Mouse (Mus musculus) erythroblast, embryonic 14.5 days (primary cell): Measurements from ENCODE around the gene Men1. TPM values are rescaled to one million over a fixed set of nuclear protein-coding genes. Genes with fewer than 3 reads are reported as not detected.
"Not testable (repeated sequence)": the region's sequence is repeated elsewhere in the genome, so short reads cannot be mapped to it uniquely, and the experiment has no call there.

Experiments used
- H3K27me3 ChIP-seq: 2 replicates; pipeline ENCODE4 v1.6.1; 2012; ENCODE audit warnings: inconsistent platforms; ENCODE audit not compliant: control insufficient read depth
- H3K36me3 ChIP-seq: 2 replicates; pipeline ENCODE4 v1.6.1; 2012; ENCODE audit warnings: mild to moderate bottlenecking, inconsistent platforms; ENCODE audit not compliant: control insufficient read depth
- H3K4me1 ChIP-seq: 2 replicates; pipeline ENCODE4 v1.6.1; 2012; ENCODE audit warnings: inconsistent platforms; ENCODE audit not compliant: control insufficient read depth
- H3K4me3 ChIP-seq: replicated peaks from 2 replicates; pipeline ENCODE3; 2012; ENCODE audit warnings: moderate library complexity, mild to moderate bottlenecking, inconsistent platforms
- H3K9me3 ChIP-seq: 2 replicates; pipeline ENCODE4 v1.6.1; 2012; ENCODE audit warnings: low read length, inconsistent platforms, mixed read lengths; ENCODE audit not compliant: control insufficient read depth
- GATA1 ChIP-seq: IDR thresholded peaks from 2 replicates; pipeline ENCODE4 v1.6.1; 2012; ENCODE audit warnings: low read length, inconsistent platforms, mixed read lengths
- TAL1 ChIP-seq: IDR thresholded peaks from 3 replicates; pipeline ENCODE4 v1.6.1; 2012; ENCODE audit warnings: low read length, inconsistent platforms, mixed read lengths
- polyA plus RNA-seq: library from polyadenylated mRNA; stranded (reverse); fragments of >175 nt; gene quantifications from 2 replicates; pipeline ENCODE4 v1.2.3, GENCODE M21; 2012

Gene Men1
- polyA plus RNA-seq, 1 experiment = 8.3 TPM

- peaks cover 49% of the 10 kb centered on the region for H3K36me3 ChIP-seq
- H3K27me3 ChIP-seq = no peaks in the 10 kb centered on the region
- no peaks in the 10 kb centered on the region for H3K9me3 ChIP-seq
- TF ChIP-seq TAL1 (no peak), GATA1 (no peak)
- H3K4me3 ChIP-seq = no peak overlapping the region
- H3K4me1 ChIP-seq = peaks cover 97% of the 10 kb centered on the region
Measured at GRCm38 (mm10) chr19:6302522-6302921, 32.3 kb upstream of the Men1 start.

- H3K4me3 ChIP-seq = no peak overlapping the region
- peaks cover 94% of the 10 kb centered on the region for H3K4me1 ChIP-seq
- no peaks in the 10 kb centered on the region for H3K9me3 ChIP-seq
- H3K27me3 ChIP-seq = no peaks in the 10 kb centered on the region
- H3K36me3 ChIP-seq = peaks cover 36% of the 10 kb centered on the region
- TF ChIP-seq TAL1 (no peak), GATA1 (no peak)
Measured at GRCm38 (mm10) chr19:6303831-6304230, 30.9 kb upstream of the Men1 start.

DNA sequence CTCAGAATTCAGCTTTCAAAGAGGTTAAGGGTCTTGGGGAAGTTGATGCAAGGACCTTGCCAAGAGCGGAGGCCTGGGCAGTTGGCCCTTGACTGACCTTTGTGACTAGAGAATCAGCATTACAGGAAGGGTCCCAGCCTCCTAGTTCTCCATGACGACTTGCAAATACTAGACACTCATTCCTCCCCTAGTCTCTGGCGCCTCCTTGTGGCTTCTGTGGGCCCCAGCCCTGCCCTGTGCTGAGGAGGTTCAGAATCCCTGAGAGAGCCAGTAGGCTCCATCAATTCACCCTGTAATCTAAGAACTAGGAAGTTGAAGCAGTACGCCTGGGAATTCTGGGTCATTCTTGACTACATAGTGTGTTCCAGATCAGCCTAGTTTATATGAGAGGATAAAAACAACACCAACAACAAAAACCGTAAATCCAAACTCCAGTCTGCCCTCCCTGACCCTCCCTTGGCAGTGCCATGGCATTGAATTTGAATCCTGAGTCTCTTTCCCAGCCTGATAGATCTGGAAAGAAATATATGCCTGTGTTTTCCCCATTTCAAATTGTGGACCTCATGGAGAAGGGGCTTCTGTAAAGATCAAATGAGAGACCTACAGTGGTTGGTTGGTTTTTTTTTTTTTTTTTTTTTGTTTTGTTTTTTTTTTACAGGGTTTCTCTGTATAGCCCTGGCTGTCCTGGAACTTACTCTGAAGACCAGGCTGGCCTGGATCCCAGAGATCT is 29.8 kb upstream of the Men1 start:
- H3K36me3 ChIP-seq = peaks cover 27% of the 10 kb centered on the region
- TF ChIP-seq GATA1 (no peak), TAL1 (no peak)
- H3K4me3 ChIP-seq = no peak overlapping the region

GRCm38 (mm10) chr19:6305517-6306115 is 29.2 kb upstream of the Men1 start:
- peaks cover 77% of the 10 kb centered on the region for H3K4me1 ChIP-seq
- H3K9me3 ChIP-seq = no peaks in the 10 kb centered on the region
- peak overlapping the region; percentile 80 for H3K4me3 ChIP-seq
- H3K36me3 ChIP-seq = peaks cover 27% of the 10 kb centered on the region
- no peaks in the 10 kb centered on the region for H3K27me3 ChIP-seq
- TF ChIP-seq TAL1 (no peak), GATA1 (no peak)

More for the DNA sequence above, 29.8 kb upstream of the Men1 start:
- no peaks in the 10 kb centered on the region for H3K27me3 ChIP-seq
- no peaks in the 10 kb centered on the region for H3K9me3 ChIP-seq
- peaks cover 83% of the 10 kb centered on the region for H3K4me1 ChIP-seq

- H3K4me1 ChIP-seq = peaks cover 71% of the 10 kb centered on the region
- H3K36me3 ChIP-seq = peaks cover 28% of the 10 kb centered on the region
- TF ChIP-seq TAL1 = no peak
- no peak for TF ChIP-seq GATA1
Measured at GRCm38 (mm10) chr19:6306137-6306551, 28.6 kb upstream of the Men1 start, which contains the start of gene Cdc42bpg. Gene Cdc42bpg (plus strand): TSS chr19:6306456.

DNA sequence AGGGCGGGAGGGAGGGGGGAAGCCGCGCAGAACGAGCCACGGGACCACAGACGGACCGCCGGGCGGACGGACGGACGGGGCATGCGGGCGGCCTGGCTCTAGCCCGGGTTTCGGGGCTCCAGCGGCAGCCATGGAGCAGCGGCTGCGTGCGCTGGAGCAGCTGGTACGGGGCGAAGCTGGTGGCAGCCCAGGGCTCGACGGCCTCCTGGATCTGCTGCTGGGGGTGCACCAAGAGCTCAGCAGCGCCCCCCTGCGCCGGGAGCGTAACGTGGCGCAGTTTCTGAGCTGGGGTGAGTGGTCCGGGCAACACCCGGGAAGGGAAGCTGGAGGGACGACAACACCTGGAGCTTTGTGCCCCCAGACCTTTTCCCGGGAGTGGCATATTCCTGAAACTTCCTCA is 28.2 kb upstream of the Men1 start:
- Histone ChIP-seq H3K36me3 (peaks cover 28% of the 10 kb centered on the region), H3K4me3 (peak overlapping the region; percentile 80), H3K27me3 (no peaks in the 10 kb centered on the region), H3K4me1 (peaks cover 67% of the 10 kb centered on the region), H3K9me3 (no peaks in the 10 kb centered on the region)
- no peak for TF ChIP-seq GATA1
- no peak for TF ChIP-seq TAL1

More at GRCm38 (mm10) chr19:6306137-6306551, 28.6 kb upstream of the Men1 start, which contains the start of gene Cdc42bpg:
- peak within 1 kb of the TSS; percentile 80 for H3K4me3 ChIP-seq
- no peaks in the 10 kb centered on the region for H3K27me3 ChIP-seq
- H3K9me3 ChIP-seq = no peaks in the 10 kb centered on the region

- TF ChIP-seq TAL1 (no peak), GATA1 (no peak)
- no peaks in the 10 kb centered on the region for H3K27me3 ChIP-seq
- peaks cover 53% of the 10 kb centered on the region for H3K4me1 ChIP-seq
- peak overlapping the region; percentile 80 for H3K4me3 ChIP-seq
- no peaks in the 10 kb centered on the region for H3K9me3 ChIP-seq
- peaks cover 29% of the 10 kb centered on the region for H3K36me3 ChIP-seq
Measured at GRCm38 (mm10) chr19:6307733-6308531, 26.8 kb upstream of the Men1 start.

- TF ChIP-seq TAL1 = no peak
- no peak for TF ChIP-seq GATA1
- Histone ChIP-seq H3K27me3 (no peaks in the 10 kb centered on the region), H3K9me3 (no peaks in the 10 kb centered on the region), H3K36me3 (peaks cover 52% of the 10 kb centered on the region), H3K4me1 (peaks cover 31% of the 10 kb centered on the region), H3K4me3 (no peak overlapping the region)
Measured at GRCm38 (mm10) chr19:6310181-6310580, 24.6 kb upstream of the Men1 start.

GRCm38 (mm10) chr19:6311783-6312182 is 23.0 kb upstream of the Men1 start:
- peaks cover 18% of the 10 kb centered on the region for H3K4me1 ChIP-seq
- not testable (repeated sequence) for H3K9me3 ChIP-seq, H3K27me3 ChIP-seq, H3K4me3 ChIP-seq
- H3K36me3 ChIP-seq = peaks cover 68% of the 10 kb centered on the region
